Mouse (Mus musculus) embryonic fibroblast, embryonic 13.5 days (primary cell): ENCODE data around the gene Cacna2d3.

Experiments
- CTCF ChIP-seq: IDR thresholded peaks from 2 replicates; pipeline ENCODE4 v1.5.1; 2011; ENCODE audit warnings: mild to moderate bottlenecking, control low read depth, low read length, moderate library complexity, borderline replicate concordance; ENCODE audit not compliant: insufficient read depth
- POLR2A ChIP-seq: IDR thresholded peaks from 2 replicates; pipeline ENCODE4 v1.6.1; 2011; ENCODE audit warnings: low read depth, mild to moderate bottlenecking, control low read depth, low read length, moderate library complexity

DNA sequence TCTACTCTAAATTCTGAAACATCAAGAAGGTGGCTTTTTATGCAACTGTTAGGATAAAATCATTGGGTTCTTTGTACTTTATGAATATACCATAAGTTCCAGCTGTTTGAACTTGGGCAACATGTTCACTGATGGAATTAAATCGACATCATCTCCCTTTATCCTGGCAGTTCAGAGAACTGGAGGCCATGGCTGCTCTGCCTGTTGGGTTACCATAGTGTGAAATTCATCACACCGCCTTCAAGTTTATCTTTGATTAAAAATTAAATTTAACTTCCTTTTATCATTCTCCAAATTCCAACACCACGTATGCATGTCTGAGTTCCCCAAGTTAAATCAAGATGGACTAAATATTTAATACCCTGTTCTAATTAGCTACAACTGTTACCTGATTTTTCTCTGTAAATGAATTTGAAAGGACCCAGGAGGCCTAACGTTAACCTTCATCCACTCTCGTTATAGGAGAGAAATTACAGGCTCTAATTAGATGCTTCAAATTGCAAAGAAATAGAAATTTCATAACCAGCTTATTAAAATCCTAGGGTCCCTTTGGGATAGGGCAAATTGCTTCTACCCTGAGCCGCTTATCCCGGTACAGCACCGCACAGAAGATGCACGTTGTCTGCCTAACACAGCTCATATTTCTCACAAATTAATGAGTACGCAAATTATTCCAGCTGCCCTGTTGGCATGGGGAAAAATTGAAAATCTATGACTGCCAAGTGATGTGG lies 517.3 kb downstream of the Cacna2d3 start:
- TF ChIP-seq CTCF (no peak), POLR2A (no peak)
